Mouse (Mus musculus) spleen, adult 10 weeks (tissue): ENCODE data around the gene Chmp5. TPM values are rescaled to one million over a fixed set of nuclear protein-coding genes. Genes with fewer than 3 reads are reported as not detected.

Experiments used
- polyA plus RNA-seq: library from polyadenylated mRNA; stranded (reverse); fragments of 350-450 nt; fragmentation: Illumina TruSeq; extraction: RNeasy Lipid Tissue Mini Kit (QIAGEN cat#74804); gene quantifications from one replicate; pipeline ENCODE4 v1.2.3, GENCODE M21; 2015; ENCODE audit warnings: low replicate concordance; ENCODE audit not compliant: insufficient read depth

Chmp5 gene
- polyA plus RNA-seq: 102 TPM

GRCm38 (mm10) chr4:40948160-40948708 lies at the start of gene Chmp5, which contains the start of gene Bag1:
Chmp5 (plus strand) TSS chr4:40948407.
Bag1 (minus strand) TSS chr4:40948294.

GRCm38 (mm10) chr4:40919785-40920184 lies 28.4 kb upstream of the Chmp5 start, which contains the start of gene Spink4:
Spink4 (plus strand) TSS chr4:40920052.

GRCm38 (mm10) chr4:40970842-40971701 lies 22.9 kb downstream of the Chmp5 start, which contains the start of gene Nfx1:
Nfx1 (plus strand) TSS chr4:40970906.

Other genes starting within 250 kb of the Chmp5 start
- gene Aptx, start 245.2 kb upstream of the Chmp5 start, polyA plus RNA-seq: 24.1 TPM
- 483 TPM for gene Dnaja1, start 226.3 kb upstream of the Chmp5 start, polyA plus RNA-seq
- gene Smu1, start 190.5 kb upstream of the Chmp5 start, polyA plus RNA-seq: 90.4 TPM
- gene B4galt1, start 94.4 kb upstream of the Chmp5 start, polyA plus RNA-seq: 69.1 TPM
- not detected for gene Spink4, start 28.4 kb upstream of the Chmp5 start, polyA plus RNA-seq
- gene Bag1, start 113 bp upstream of the Chmp5 start, polyA plus RNA-seq: 119 TPM
- gene Nfx1, start 22.5 kb downstream of the Chmp5 start, polyA plus RNA-seq: 109 TPM
- gene Aqp7, start 99.7 kb downstream of the Chmp5 start, polyA plus RNA-seq: 0.18 TPM
- gene Aqp3, start 149.8 kb downstream of the Chmp5 start, polyA plus RNA-seq: 1.0 TPM
- 11.7 TPM for gene Nol6, start 176.0 kb downstream of the Chmp5 start, polyA plus RNA-seq
- 209 TPM for gene Ube2r2, start 187.3 kb downstream of the Chmp5 start, polyA plus RNA-seq